Mouse (Mus musculus) C2C12 (cell line): Measurements from ENCODE around the gene Nudt14. TPM values are rescaled to one million over a fixed set of nuclear protein-coding genes. Genes with fewer than 3 reads are reported as not detected.

Experiments
- H3K27me3 ChIP-seq: one replicate; pipeline ENCODE4 v1.6.1; 2011; ENCODE audit not compliant: control insufficient read depth, insufficient read depth, insufficient read length
- H3K36me3 ChIP-seq: one replicate; pipeline ENCODE4 v1.6.1; 2011; ENCODE audit not compliant: control insufficient read depth, insufficient read depth
- H3K4me3 ChIP-seq: one replicate; pipeline ENCODE4 v1.5.1; 2011; ENCODE audit warnings: mild to moderate bottlenecking, control low read depth; ENCODE audit not compliant: poor library complexity, insufficient read depth, severe bottlenecking
- H3K79me2 ChIP-seq: one replicate; pipeline ENCODE4 v1.6.1; 2011; ENCODE audit not compliant: control insufficient read depth, insufficient read depth
- H3K79me3 ChIP-seq: one replicate; pipeline ENCODE4 v1.6.1; 2011; ENCODE audit warnings: low read depth, control low read depth
- H3ac ChIP-seq: one replicate; pipeline ENCODE3; 2011; ENCODE audit warnings: low read depth; ENCODE audit not compliant: control insufficient read depth, insufficient read length
- CEBPB ChIP-seq: IDR thresholded peaks from one replicate; pipeline ENCODE4 v1.6.1; 2011; ENCODE audit warnings: low read depth, mild to moderate bottlenecking, control low read depth, moderate library complexity
- CTCF ChIP-seq: IDR thresholded peaks from one replicate; pipeline ENCODE4 v1.5.1; 2011; ENCODE audit not compliant: control insufficient read depth, insufficient read depth, insufficient read length
- FOSL1 ChIP-seq: IDR thresholded peaks from one replicate; pipeline ENCODE4 v1.8.0; 2011; ENCODE audit warnings: mild to moderate bottlenecking, low read length; ENCODE audit not compliant: poor library complexity, insufficient read depth, severe bottlenecking
- MAX ChIP-seq: IDR thresholded peaks from one replicate; pipeline ENCODE4 v1.6.1; 2011; ENCODE audit warnings: mild to moderate bottlenecking, control low read depth
- MYOD1 ChIP-seq: IDR thresholded peaks from one replicate; pipeline ENCODE4 v1.6.1; 2011; ENCODE audit warnings: low read depth; ENCODE audit not compliant: control insufficient read depth, insufficient read length
- MYOG ChIP-seq: IDR thresholded peaks from one replicate; pipeline ENCODE4 v1.6.1; 2011; ENCODE audit not compliant: control insufficient read depth, insufficient read length; ENCODE audit errors: extremely low read depth
- USF1 ChIP-seq: IDR thresholded peaks from one replicate; pipeline ENCODE4 v1.6.1; 2011; ENCODE audit warnings: low read depth, mild to moderate bottlenecking, control low read depth, moderate library complexity
- polyA plus RNA-seq: library from polyadenylated mRNA; unstranded; fragments of >200 nt; fragmentation: generic; extraction: Trizol; gene quantifications from one replicate; pipeline ENCODE4 v1.2.1, GENCODE M21; 2012; ENCODE audit warnings: missing spikeins

Nudt14 gene
- polyA plus RNA-seq, 1 experiment = 77.7 TPM

GRCm38 (mm10) chr12:112922541-112922940 lies 19.4 kb downstream of the Nudt14 start:
- H3K36me3 ChIP-seq = peaks cover 9% of the 10 kb centered on the region

GRCm38 (mm10) chr12:112921518-112921917 lies 20.4 kb downstream of the Nudt14 start:
- Histone ChIP-seq H3K36me3 (peaks cover 16% of the 10 kb centered on the region), H3K27me3 (no peaks in the 10 kb centered on the region)
- TF ChIP-seq CTCF (no peak), CEBPB (no peak), MYOG (no peak), MYOD1 (no peak), FOSL1 (no peak)

More at GRCm38 (mm10) chr12:112922541-112922940, 19.4 kb downstream of the Nudt14 start:
- H3ac ChIP-seq = no peak overlapping the region
- TF ChIP-seq CTCF = no peak
- TF ChIP-seq CEBPB = no peak
- no peak for TF ChIP-seq FOSL1
- TF ChIP-seq MYOG = no peak
- no peak for TF ChIP-seq USF1
- no peak for TF ChIP-seq MYOD1
- no peak for TF ChIP-seq MAX
- H3K79me2 ChIP-seq = peaks cover 75% of the 10 kb centered on the region
- peaks cover 52% of the 10 kb centered on the region for H3K79me3 ChIP-seq
- no peak overlapping the region for H3K4me3 ChIP-seq
- H3K27me3 ChIP-seq = no peaks in the 10 kb centered on the region

GRCm38 (mm10) chr12:112917906-112918305 lies 24.0 kb downstream of the Nudt14 start:
- Histone ChIP-seq H3K27me3 (no peaks in the 10 kb centered on the region), H3K4me3 (no peak overlapping the region), H3K79me3 (peaks cover 17% of the 10 kb centered on the region), H3K79me2 (peaks cover 32% of the 10 kb centered on the region), H3ac (no peak overlapping the region), H3K36me3 (peaks cover 30% of the 10 kb centered on the region)
- TF ChIP-seq USF1 (no peak), CTCF (no peak), MYOD1 (no peak), MAX (no peak), MYOG (no peak), CEBPB (no peak), FOSL1 (no peak)

More at GRCm38 (mm10) chr12:112921518-112921917, 20.4 kb downstream of the Nudt14 start:
- no peak overlapping the region for H3ac ChIP-seq
- H3K4me3 ChIP-seq = no peak overlapping the region
- peaks cover 43% of the 10 kb centered on the region for H3K79me3 ChIP-seq
- H3K79me2 ChIP-seq = peaks cover 65% of the 10 kb centered on the region

- Histone ChIP-seq H3K4me3 (no peak overlapping the region), H3ac (no peak overlapping the region), H3K27me3 (no peaks in the 10 kb centered on the region), H3K36me3 (peaks cover 34% of the 10 kb centered on the region), H3K79me3 (peaks cover 13% of the 10 kb centered on the region), H3K79me2 (peaks cover 28% of the 10 kb centered on the region)
- no peak for TF ChIP-seq FOSL1
- TF ChIP-seq USF1 = no peak
- TF ChIP-seq MAX = no peak
- no peak for TF ChIP-seq CEBPB
- no peak for TF ChIP-seq CTCF
- TF ChIP-seq MYOD1 = no peak
- TF ChIP-seq MYOG = no peak
Measured at GRCm38 (mm10) chr12:112917486-112917885, 24.4 kb downstream of the Nudt14 start.

- Histone ChIP-seq H3K79me3 (peaks cover 9% of the 10 kb centered on the region), H3K79me2 (peaks cover 22% of the 10 kb centered on the region), H3ac (no peak overlapping the region), H3K4me3 (no peak overlapping the region), H3K27me3 (no peaks in the 10 kb centered on the region), H3K36me3 (peaks cover 38% of the 10 kb centered on the region)
- TF ChIP-seq USF1 (no peak), FOSL1 (no peak), CEBPB (no peak), MAX (no peak), MYOD1 (no peak), CTCF (no peak)
Measured at GRCm38 (mm10) chr12:112916698-112917400, 25.1 kb downstream of the Nudt14 start.
